Mouse (Mus musculus): ENCODE results near the gene Timd2. TPM values are rescaled to one million over a fixed set of nuclear protein-coding genes. Genes with fewer than 3 reads are reported as not detected.
"Not testable (repeated sequence)": the region's sequence is repeated elsewhere in the genome, so short reads cannot be mapped to it uniquely, and the experiment has no call there.

Gene Timd2
- total and polyA plus RNA-seq, 3 experiments: not detected

GRCm38 (mm10) chr11:46698830-46699229 lies 8.0 kb downstream of the Timd2 start:
- Histone ChIP-seq H3K9ac (ENCODE audit: low read depth, low read length) (no peak overlapping the region), H3K4me3 (no peak overlapping the region), H3K79me2 (replicated peaks; ENCODE audit: control insufficient read depth, insufficient read depth, low read length) (no peaks in the 10 kb centered on the region), H3K27me3 (ENCODE audit: control insufficient read depth, insufficient read depth, low read length) (no peaks in the 10 kb centered on the region), H3K36me3 (ENCODE audit: control insufficient read depth, insufficient read depth, low read length) (no peaks in the 10 kb centered on the region), H3K27ac (no peak overlapping the region), H3K4me1 (ENCODE audit: control insufficient read depth, insufficient read depth, low read length) (no peaks in the 10 kb centered on the region)
- no peak for DNase-seq
- no peak for TF ChIP-seq POLR2A (IDR thresholded peaks at IDR 0.05; ENCODE audit: insufficient read depth, low read depth, low read length)
- no peak for TF ChIP-seq CTCF (IDR thresholded peaks at IDR 0.05)
- no peak for TF ChIP-seq EP300 (IDR thresholded peaks at IDR 0.05; ENCODE audit: insufficient read depth, low read depth, low read length)
- intact Hi-C loops (cut with DNase I): no loop called here
- WGBS: 71% methylated on average over 5 of the region's 5 CpGs

GRCm38 (mm10) chr11:46698278-46698655 lies 8.6 kb downstream of the Timd2 start:
- Histone ChIP-seq H3K9ac (ENCODE audit: low read depth, low read length) (no peak overlapping the region), H3K4me3 (no peak overlapping the region), H3K27me3 (ENCODE audit: control insufficient read depth, insufficient read depth, low read length) (no peaks in the 10 kb centered on the region), H3K4me1 (ENCODE audit: control insufficient read depth, insufficient read depth, low read length) (no peaks in the 10 kb centered on the region), H3K79me2 (replicated peaks; ENCODE audit: control insufficient read depth, insufficient read depth, low read length) (no peaks in the 10 kb centered on the region), H3K36me3 (ENCODE audit: control insufficient read depth, insufficient read depth, low read length) (no peaks in the 10 kb centered on the region), H3K27ac (no peak overlapping the region)
- DNase-seq: no peak
- 69% methylated on average over 6 of the region's 6 CpGs for WGBS
- no peak for TF ChIP-seq EP300 (IDR thresholded peaks at IDR 0.05; ENCODE audit: insufficient read depth, low read depth, low read length)
- no peak for TF ChIP-seq POLR2A (IDR thresholded peaks at IDR 0.05; ENCODE audit: insufficient read depth, low read depth, low read length)
- no peak for TF ChIP-seq CTCF (IDR thresholded peaks at IDR 0.05)
- intact Hi-C loops (cut with DNase I): no loop called here

GRCm38 (mm10) chr11:46697433-46698277 lies 9.2 kb downstream of the Timd2 start:
- Histone ChIP-seq H3K36me3 (ENCODE audit: control insufficient read depth, insufficient read depth, low read length) (no peaks in the 10 kb centered on the region), H3K27ac (no peak overlapping the region), H3K9ac (ENCODE audit: low read depth, low read length) (no peak overlapping the region), H3K4me1 (ENCODE audit: control insufficient read depth, insufficient read depth, low read length) (no peaks in the 10 kb centered on the region), H3K27me3 (ENCODE audit: control insufficient read depth, insufficient read depth, low read length) (no peaks in the 10 kb centered on the region), H3K4me3 (no peak overlapping the region), H3K79me2 (replicated peaks; ENCODE audit: control insufficient read depth, insufficient read depth, low read length) (no peaks in the 10 kb centered on the region)
- no peak for DNase-seq
- TF ChIP-seq EP300 (IDR thresholded peaks at IDR 0.05; ENCODE audit: insufficient read depth, low read depth, low read length) (no peak), POLR2A (IDR thresholded peaks at IDR 0.05; ENCODE audit: insufficient read depth, low read depth, low read length) (no peak), CTCF (IDR thresholded peaks at IDR 0.05) (no peak)
- WGBS: 65% methylated on average over 5 of the region's 5 CpGs
- intact Hi-C loops (cut with DNase I): no loop called here

- H3K27ac ChIP-seq; H3K4me3 ChIP-seq; H3K4me1 ChIP-seq (ENCODE audit: control insufficient read depth, insufficient read depth, low read length); H3K27me3 ChIP-seq (ENCODE audit: control insufficient read depth, insufficient read depth, low read length); H3K79me2 ChIP-seq (replicated peaks; ENCODE audit: control insufficient read depth, insufficient read depth, low read length); H3K36me3 ChIP-seq (ENCODE audit: control insufficient read depth, insufficient read depth, low read length); DNase-seq; intact Hi-C loops (cut with DNase I); H3K9ac ChIP-seq (ENCODE audit: low read depth, low read length): not testable (repeated sequence)
- 69% methylated on average over 2 of the region's 2 CpGs for WGBS
Observed at GRCm38 (mm10) chr11:46695849-46696248, 11.0 kb downstream of the Timd2 start.

- intact Hi-C loops (cut with DNase I): no loop called here
- Histone ChIP-seq H3K36me3 (ENCODE audit: control insufficient read depth, insufficient read depth, low read length) (no peaks in the 10 kb centered on the region), H3K4me1 (ENCODE audit: control insufficient read depth, insufficient read depth, low read length) (no peaks in the 10 kb centered on the region), H3K9ac (ENCODE audit: low read depth, low read length) (no peak overlapping the region), H3K27me3 (ENCODE audit: control insufficient read depth, insufficient read depth, low read length) (no peaks in the 10 kb centered on the region), H3K4me3 (no peak overlapping the region), H3K79me2 (replicated peaks; ENCODE audit: control insufficient read depth, insufficient read depth, low read length) (no peaks in the 10 kb centered on the region), H3K27ac (no peak overlapping the region)
- TF ChIP-seq POLR2A (IDR thresholded peaks at IDR 0.05; ENCODE audit: insufficient read depth, low read depth, low read length) (no peak), EP300 (IDR thresholded peaks at IDR 0.05; ENCODE audit: insufficient read depth, low read depth, low read length) (no peak), CTCF (IDR thresholded peaks at IDR 0.05) (no peak)
- WGBS: 83% methylated on average over 2 of the region's 2 CpGs
- DNase-seq: no peak
Observed at GRCm38 (mm10) chr11:46690136-46690535, 16.7 kb downstream of the Timd2 start.

- no peak overlapping the region for H3K4me3 ChIP-seq
- H3K27me3 ChIP-seq (ENCODE audit: control insufficient read depth, insufficient read depth, low read length): no peaks in the 10 kb centered on the region; the same call in 1 of the 2 replicates
- intact Hi-C loops (cut with DNase I): no loop called here
- no peak overlapping the region for H3K27ac ChIP-seq
- H3K9ac ChIP-seq (ENCODE audit: low read depth, low read length): no peak overlapping the region
- H3K36me3 ChIP-seq (ENCODE audit: control insufficient read depth, insufficient read depth, low read length): no peaks in the 10 kb centered on the region
- TF ChIP-seq CTCF (IDR thresholded peaks at IDR 0.05) (no peak), EP300 (IDR thresholded peaks at IDR 0.05; ENCODE audit: insufficient read depth, low read depth, low read length) (no peak), POLR2A (IDR thresholded peaks at IDR 0.05; ENCODE audit: insufficient read depth, low read depth, low read length) (no peak)
- no peaks in the 10 kb centered on the region for H3K79me2 ChIP-seq (replicated peaks; ENCODE audit: control insufficient read depth, insufficient read depth, low read length)
- no peak for DNase-seq
- no peaks in the 10 kb centered on the region for H3K4me1 ChIP-seq (ENCODE audit: control insufficient read depth, insufficient read depth, low read length)
- WGBS: 34% methylated on average over 4 of the region's 4 CpGs
Observed at GRCm38 (mm10) chr11:46683723-46684122, 23.1 kb downstream of the Timd2 start.

Data from heart, adult 2 months (tissue).